Mouse (Mus musculus): Measurements from ENCODE around the gene Ldhb. TPM values are rescaled to one million over a fixed set of nuclear protein-coding genes. Genes with fewer than 3 reads are reported as not detected.
A peak's percentile ranks its signal among the peaks of the same experiment; 100 is the strongest.
"Not testable (repeated sequence)": the region's sequence is repeated elsewhere in the genome, so short reads cannot be mapped to it uniquely, and the experiment has no call there.

Gene Ldhb
- 100 to 1,000 TPM; 323 to 334 TPM for total RNA-seq (2021)
- long read RNA-seq, transcript Ldhb-201 (8 exons, 1,304 nt), result major isoform, 429 of 473 reads
- long read RNA-seq, partial matches to known transcripts, result 23 of 473 reads
- long read RNA-seq, other reads (novel, unspliced or antisense), result 21 of 473 reads

DNA sequence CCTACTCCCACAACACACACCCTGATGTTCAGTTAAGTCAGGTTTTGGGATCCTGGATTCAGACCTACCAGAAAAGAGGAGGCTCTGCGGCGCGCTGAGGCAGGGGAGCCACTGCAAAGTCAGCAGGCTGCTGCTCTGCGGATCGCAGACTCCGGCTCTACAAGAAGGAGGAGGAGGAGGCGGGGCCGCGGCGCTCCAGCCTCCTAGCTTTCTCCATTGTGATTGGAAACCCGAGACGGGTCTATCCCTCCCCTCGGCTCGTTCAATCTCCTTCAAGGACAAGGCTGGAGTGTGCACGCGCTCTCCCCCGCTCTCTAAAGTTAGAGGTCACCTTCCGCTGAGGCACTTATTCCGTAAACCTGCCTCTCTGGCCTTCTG lies at the start of gene Ldhb:
TSS of gene Ldhb (minus strand) at position 173 of the 378 bp plus-strand sequence.
- peak; percentile 80 to 88 for DNase-seq (ENCODE audit: low spot score in 2 of 2)

- DNase-seq (ENCODE audit: low spot score in 2 of 2), result no peak
Measured at GRCm38 (mm10) chr6:142555988-142556387, 48.2 kb upstream of the Ldhb start.

DNA sequence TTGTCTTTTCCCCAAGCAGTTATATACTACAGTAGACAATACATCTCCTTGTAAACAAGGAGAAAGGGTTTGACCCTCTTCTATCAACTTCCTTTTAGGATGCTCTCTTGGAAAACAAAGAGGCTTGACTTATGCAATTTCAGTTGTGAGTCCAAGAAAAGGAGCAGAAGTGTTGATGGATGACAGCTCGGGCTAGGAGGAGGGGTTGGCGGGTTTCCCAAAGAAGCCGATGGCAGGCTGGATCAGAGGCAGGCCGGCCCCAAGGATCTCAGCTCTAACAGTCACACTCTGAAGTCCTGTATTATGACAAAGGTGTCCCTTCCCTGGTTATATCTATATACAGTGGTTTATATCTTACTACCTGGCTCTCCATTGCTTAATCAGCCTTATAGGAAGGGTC lies 43.7 kb upstream of the Ldhb start:
- no peak for DNase-seq (ENCODE audit: low spot score in 2 of 2)

GRCm38 (mm10) chr6:142550871-142551270 lies 43.1 kb upstream of the Ldhb start:
- no peak for DNase-seq (ENCODE audit: low spot score in 2 of 2)

DNA sequence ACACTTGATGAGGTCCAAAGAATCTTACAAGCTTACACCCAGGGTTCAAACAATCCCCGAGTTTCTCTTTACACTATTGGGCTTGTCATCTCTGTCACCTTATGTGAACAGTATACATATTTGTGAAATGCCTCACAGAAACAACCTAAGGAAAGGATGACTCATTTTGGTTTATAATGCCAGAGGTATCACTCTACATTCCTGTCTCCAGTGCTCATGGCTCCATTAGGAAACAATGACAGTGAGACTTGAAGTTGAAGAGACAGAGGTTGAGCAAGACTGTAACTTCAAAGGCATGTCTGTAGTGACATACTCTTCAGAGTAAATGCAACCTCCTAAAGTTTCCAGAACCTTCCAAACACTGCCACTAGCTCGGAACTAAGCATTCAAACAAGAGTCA lies 40.6 kb upstream of the Ldhb start:
- DNase-seq (ENCODE audit: low spot score in 2 of 2), result no peak

- DNase-seq (ENCODE audit: low spot score in 2 of 2), result no peak
Measured at GRCm38 (mm10) chr6:142545132-142545531, 37.4 kb upstream of the Ldhb start.

DNA sequence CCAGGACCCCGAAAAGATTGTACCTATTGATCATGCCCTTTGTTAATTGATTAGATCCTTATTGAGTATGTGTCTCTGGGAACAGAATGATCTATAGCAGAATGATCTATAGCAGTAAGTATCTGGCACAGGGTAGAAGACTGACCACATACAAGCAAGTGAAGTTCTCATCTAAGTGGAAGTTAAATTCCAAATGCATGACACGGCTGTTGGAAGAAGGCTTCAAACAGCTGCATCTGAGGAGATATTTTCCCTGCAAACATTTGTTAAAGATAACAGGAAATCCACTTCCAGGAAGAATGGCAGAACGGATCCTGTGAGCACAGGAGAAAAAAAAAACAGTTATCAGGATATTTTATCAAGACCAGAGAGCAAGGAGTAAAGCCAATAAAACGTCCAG lies 35.9 kb upstream of the Ldhb start:
- no peak for DNase-seq (ENCODE audit: low spot score in 2 of 2)

GRCm38 (mm10) chr6:142542800-142543175 lies 35.0 kb upstream of the Ldhb start:
- DNase-seq (ENCODE audit: low spot score in 2 of 2), result no peak

DNA sequence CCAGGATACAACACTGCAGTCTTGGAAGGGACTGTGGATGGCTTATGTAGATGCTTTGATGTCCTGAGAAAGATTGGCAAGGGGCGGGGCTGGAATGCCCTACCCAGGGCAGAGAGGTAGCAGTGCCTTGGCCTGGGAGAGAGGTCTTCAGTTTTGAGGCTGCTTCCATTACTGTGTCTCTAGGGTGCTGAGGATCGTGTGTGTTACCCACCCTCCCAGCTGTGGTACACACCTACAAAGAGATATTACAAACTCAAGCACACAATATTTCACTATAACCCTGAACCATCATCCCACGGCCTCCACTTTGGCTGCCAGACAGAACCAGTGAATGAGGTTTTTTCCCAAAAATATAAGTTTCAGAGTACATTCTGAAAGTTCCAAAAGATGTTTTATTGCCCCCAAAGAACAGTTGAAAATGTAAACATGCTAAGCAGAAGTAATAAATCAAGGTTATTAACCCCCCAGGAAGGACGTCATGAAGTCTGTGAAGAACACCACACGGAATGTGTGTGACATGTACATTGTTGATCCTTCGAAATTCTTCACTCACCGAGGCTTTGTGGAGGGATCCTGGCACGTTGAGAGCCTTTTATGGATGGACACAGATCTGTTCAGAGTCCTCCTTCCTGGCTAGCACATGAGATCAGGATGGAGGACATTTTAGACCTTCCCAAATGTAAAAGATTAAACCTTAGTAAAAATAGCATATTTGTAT lies 34.5 kb upstream of the Ldhb start:
- DNase-seq (ENCODE audit: low spot score in 2 of 2), result no peak

DNA sequence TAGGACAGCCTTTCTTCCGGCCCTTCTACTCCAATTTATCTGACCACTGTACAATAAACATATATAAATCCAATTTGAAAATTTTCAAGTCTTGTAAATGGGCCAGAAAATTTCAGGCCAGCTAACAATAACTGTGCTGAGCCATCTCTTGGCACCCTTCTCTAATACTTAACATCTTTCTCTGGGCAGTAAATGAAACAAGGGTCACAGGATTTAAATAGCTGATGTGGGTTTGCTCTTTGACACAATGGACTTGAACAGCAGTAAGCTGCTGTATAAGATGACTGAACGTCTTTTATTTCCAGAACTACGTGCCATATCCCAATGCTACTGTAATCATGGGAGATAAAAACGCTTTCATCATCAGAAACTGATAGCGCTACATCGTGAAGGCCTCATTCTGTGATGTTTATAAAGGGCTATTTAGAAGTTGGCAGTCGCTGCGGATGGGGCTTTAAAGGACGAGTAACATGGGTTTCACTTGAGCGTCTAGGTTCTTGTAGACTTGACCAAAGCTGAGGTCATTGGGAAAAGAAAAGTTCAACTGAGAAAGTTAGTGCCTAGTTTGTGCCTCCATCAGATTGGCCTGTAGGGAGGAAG lies 32.9 kb upstream of the Ldhb start:
- DNase-seq (ENCODE audit: low spot score in 2 of 2), result no peak

DNA sequence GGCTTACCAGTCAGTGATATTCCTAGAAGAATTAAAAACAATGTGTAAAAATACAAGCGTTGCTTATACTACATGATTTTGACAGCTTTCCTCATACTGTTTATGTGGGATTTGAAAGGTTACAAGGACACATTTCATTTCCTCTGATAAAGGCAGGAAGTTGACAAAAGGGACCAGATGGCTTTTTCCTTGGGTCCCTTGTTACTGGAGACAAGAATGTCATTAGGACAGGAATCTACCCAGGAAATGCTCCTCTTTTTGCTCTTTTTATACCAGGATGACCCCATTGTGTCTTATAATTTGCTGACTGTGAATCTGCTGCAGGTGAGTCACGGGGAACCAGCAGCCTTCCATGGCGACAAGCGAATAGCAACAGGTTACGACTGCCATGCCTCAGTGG lies 32.4 kb upstream of the Ldhb start:
- no peak for DNase-seq (ENCODE audit: low spot score in 2 of 2)

GRCm38 (mm10) chr6:142538503-142538902 lies 30.7 kb upstream of the Ldhb start:
- DNase-seq (ENCODE audit: low spot score in 2 of 2), result no peak

DNA sequence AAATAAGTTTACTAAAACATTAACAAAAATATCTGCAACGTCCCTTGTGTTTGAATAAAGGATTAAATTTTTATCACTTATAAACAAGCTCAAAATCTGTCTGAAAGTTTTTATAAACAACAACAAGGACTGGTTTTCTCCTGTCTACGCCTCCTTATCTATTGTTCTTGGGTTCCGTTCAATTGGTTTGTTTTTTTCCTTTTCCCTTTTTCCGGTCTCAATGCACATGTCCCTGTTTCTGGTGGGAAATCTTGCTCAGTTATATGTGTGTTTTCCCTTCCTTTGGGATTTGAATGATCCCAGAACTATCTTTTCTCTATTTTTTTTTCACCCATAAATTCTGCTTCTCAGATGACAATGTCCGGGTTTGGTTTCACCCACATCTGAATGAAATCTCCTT lies 25.7 kb upstream of the Ldhb start:
- DNase-seq (ENCODE audit: low spot score in 2 of 2), result no peak

DNA sequence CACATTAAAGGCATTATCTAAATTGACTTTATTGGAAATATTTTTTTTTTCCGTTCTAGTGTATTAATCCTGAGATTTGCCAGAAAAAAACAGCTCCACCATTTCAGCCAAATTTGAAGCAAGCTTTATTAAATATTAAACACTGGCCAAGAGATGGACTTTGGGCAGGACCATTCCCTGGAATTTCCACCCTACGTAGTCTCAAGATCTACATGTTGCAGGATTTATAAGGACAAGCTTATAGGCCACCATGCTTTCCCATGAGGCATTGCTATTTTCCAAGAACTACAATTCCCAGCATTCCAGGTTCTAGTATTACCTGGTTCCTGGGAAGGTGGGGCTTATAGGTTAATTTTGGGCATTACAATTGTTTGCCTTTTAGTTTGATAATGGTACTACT lies 24.9 kb upstream of the Ldhb start:
- DNase-seq (ENCODE audit: low spot score in 2 of 2), result no peak

- no peak for DNase-seq (ENCODE audit: low spot score in 2 of 2)
Measured at GRCm38 (mm10) chr6:142532141-142532540, 24.4 kb upstream of the Ldhb start.

- DNase-seq (ENCODE audit: low spot score in 2 of 2), result no peak
Measured at GRCm38 (mm10) chr6:142530378-142530777, 22.6 kb upstream of the Ldhb start.

- no peak for DNase-seq (ENCODE audit: low spot score in 2 of 2)
Measured at GRCm38 (mm10) chr6:142529680-142530079, 21.9 kb upstream of the Ldhb start.

DNA sequence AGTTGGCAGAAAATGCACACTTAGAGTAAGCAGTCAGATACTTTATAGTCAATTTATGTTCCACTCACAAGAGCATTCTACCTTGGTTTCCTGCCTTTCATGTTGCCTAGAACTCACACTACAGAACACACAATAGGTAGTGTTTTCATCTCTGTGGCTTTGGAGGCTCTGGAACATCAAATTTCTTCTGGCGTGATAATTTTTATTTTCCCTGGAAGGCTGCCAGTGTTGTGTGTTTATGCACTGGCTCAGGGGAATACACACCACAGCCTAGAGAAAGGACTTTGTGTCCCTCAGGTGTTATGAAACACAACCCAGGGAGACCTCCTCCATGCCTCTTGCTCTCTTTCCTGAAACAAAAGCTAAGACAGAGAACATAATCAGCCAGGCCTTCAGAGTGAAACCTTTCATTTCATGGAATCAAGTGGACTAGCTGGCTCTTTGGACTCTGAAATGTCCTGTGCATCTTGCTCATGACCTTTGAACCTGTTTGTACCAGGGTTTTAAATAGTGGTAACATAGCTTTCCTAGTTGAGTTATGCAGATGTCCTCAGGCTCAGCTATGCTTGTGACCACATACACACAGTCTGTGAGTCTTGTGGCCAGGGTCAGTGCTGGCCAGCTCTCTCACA lies 20.3 kb upstream of the Ldhb start:
- DNase-seq (ENCODE audit: low spot score in 2 of 2), result no peak

GRCm38 (mm10) chr6:142524635-142525308 lies 17.0 kb upstream of the Ldhb start:
- peak; percentile 83 to 85 for DNase-seq (ENCODE audit: low spot score in 2 of 2)

- DNase-seq (ENCODE audit: low spot score in 2 of 2), result no peak
Measured at GRCm38 (mm10) chr6:142521591-142522110, 13.9 kb upstream of the Ldhb start.

GRCm38 (mm10) chr6:142519110-142519509 lies 11.4 kb upstream of the Ldhb start:
- peak; percentile 33 to 39 for DNase-seq (ENCODE audit: low spot score in 2 of 2)

GRCm38 (mm10) chr6:142515379-142515778 lies 7.6 kb upstream of the Ldhb start:
- not testable (repeated sequence) for DNase-seq (ENCODE audit: low spot score in 2 of 2)
